Mouse (Mus musculus) G1E (cell line): ENCODE results near the gene Cd38. TPM values are rescaled to one million over a fixed set of nuclear protein-coding genes. Genes with fewer than 3 reads are reported as not detected.

ENCODE experiments used
- ATAC-seq: 2 replicates; pipeline ENCODE4 v1.8.0; 2016; ENCODE audit warnings: mild to moderate bottlenecking; ENCODE audit not compliant: insufficient number of reproducible peaks, poor library complexity, low FRiP score, severe bottlenecking; ENCODE audit errors: extremely low read depth
- DNase-seq: peaks from one replicate; pipeline ENCODE4 v3.0.0; 2012; ENCODE audit warnings: low spot score
- H3K27me3 ChIP-seq: 2 replicates; pipeline ENCODE4 v1.6.1; 2012; ENCODE audit warnings: mild to moderate bottlenecking, low read length, inconsistent platforms; ENCODE audit not compliant: insufficient read depth
- H3K36me3 ChIP-seq: replicated peaks from 2 replicates; pipeline ENCODE3; 2012; ENCODE audit warnings: mild to moderate bottlenecking, inconsistent platforms
- H3K4me1 ChIP-seq: 2 replicates; pipeline ENCODE4 v1.6.1; 2012; ENCODE audit warnings: low read depth, low read length, inconsistent platforms, mixed read lengths; ENCODE audit not compliant: insufficient read depth
- H3K4me3 ChIP-seq: 2 replicates; pipeline ENCODE4 v1.5.1; 2012; ENCODE audit warnings: low read depth, mild to moderate bottlenecking, inconsistent platforms, low read length, moderate library complexity, mixed read lengths
- H3K9me3 ChIP-seq: replicated peaks from 2 replicates; pipeline ENCODE4 v1.6.1; 2012; ENCODE audit warnings: inconsistent platforms
- CTCF ChIP-seq: IDR thresholded peaks from 2 replicates; pipeline ENCODE4 v1.5.1; 2012; ENCODE audit warnings: low read depth, low read length, inconsistent platforms, mixed read lengths
- GATA1 ChIP-seq: IDR thresholded peaks from 2 replicates; pipeline ENCODE4 v1.6.1; 2012; ENCODE audit warnings: borderline replicate concordance, low read length, inconsistent platforms, mixed read lengths
- GATA2 ChIP-seq: IDR thresholded peaks from 2 replicates; pipeline ENCODE4 v1.6.1; 2012; ENCODE audit warnings: low read depth, low read length, inconsistent platforms, borderline replicate concordance
- POLR2AphosphoS5 ChIP-seq: IDR thresholded peaks from 2 replicates; pipeline ENCODE4 v1.6.1; 2012; ENCODE audit warnings: low read depth, low read length, inconsistent platforms; ENCODE audit not compliant: insufficient replicate concordance
- TAL1 ChIP-seq: conservative IDR thresholded peaks from 2 replicates; pipeline ENCODE4 v1.6.1; 2012; ENCODE audit warnings: low read depth, low read length, inconsistent platforms, mixed read lengths
- polyA plus RNA-seq: library from polyadenylated mRNA; stranded (reverse); fragments of >175 nt; gene quantifications from 2 replicates; pipeline ENCODE4 v1.2.3, GENCODE M21; 2012
- total RNA-seq, 2 experiments: library from RNA; stranded (forward) in 1 of 2; stranded (reverse) in 1 of 2; fragments of 200-1000 nt in 1 of 2; fragments of >200 nt in 1 of 2; fragmentation: Nextera tagmentation in 1 of 2; gene quantifications; 2 replicates each; pipeline ENCODE4 v1.2.3; 2014 to 2017

Gene Cd38
- total and polyA plus RNA-seq, 3 experiments: 0.05 TPM; not detected in 2

DNA sequence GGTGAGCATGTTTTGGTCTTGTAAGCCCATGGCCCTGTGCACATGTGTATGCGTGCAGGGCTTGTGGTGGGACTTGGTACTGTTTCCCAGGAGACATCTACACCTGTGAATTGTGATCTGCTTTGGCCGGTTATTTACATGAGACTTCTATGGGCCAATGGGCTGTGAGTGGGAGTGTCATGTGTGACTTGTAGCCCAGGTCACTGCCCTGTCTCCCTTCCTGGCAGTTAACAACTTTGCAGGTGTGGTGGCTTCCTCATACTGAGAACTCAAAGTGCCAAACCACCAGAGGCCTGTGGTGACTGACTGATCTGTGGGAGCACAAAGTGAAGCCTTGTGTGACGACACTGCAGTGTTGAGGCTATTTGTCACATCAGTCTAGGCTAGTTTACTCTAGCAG is 43.8 kb upstream of the Cd38 start:
- Histone ChIP-seq H3K4me3 (no peak overlapping the region), H3K4me1 (peaks cover 3% of the 10 kb centered on the region; the same call in 1 of the 2 replicates)
- no peak for ATAC-seq

DNA sequence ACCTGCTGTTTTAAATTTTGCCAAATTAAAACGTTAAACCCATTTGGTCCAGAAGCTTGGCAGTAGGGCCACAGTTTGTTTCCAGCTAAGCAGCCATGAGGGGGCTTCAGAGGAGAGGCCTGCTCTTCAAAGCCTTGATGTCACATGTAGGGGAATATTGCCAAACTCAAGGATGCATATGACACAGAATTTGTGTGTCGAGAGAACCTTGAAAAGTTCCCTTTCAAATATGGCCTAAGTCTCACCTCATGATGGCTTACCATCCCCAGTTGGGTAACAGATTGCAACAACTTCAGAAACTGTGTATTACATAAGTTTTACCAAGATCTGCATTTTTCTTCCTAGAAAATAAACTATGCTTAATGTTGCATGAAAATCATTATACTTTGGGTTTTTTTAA is 41.5 kb upstream of the Cd38 start:
- peaks cover 3% of the 10 kb centered on the region; the same call in 1 of the 2 replicates for H3K27me3 ChIP-seq

More for the DNA sequence above, 43.8 kb upstream of the Cd38 start:
- Histone ChIP-seq H3K36me3 (no peaks in the 10 kb centered on the region), H3K9me3 (no peaks in the 10 kb centered on the region), H3K27me3 (peaks cover 3% of the 10 kb centered on the region; the same call in 1 of the 2 replicates)
- no peak for DNase-seq
- TF ChIP-seq POLR2AphosphoS5 (no peak), TAL1 (no peak), GATA2 (no peak), CTCF (no peak), GATA1 (no peak)

GRCm38 (mm10) chr5:43827366-43827765 is 41.0 kb upstream of the Cd38 start:
- H3K9me3 ChIP-seq: no peaks in the 10 kb centered on the region
- DNase-seq: no peak
- no peak for ATAC-seq
- peaks cover 3% of the 10 kb centered on the region; the same call in 1 of the 2 replicates for H3K4me1 ChIP-seq
- H3K27me3 ChIP-seq: peaks cover 3% of the 10 kb centered on the region; the same call in 1 of the 2 replicates
- no peak overlapping the region for H3K4me3 ChIP-seq
- H3K36me3 ChIP-seq: no peaks in the 10 kb centered on the region
- TF ChIP-seq GATA1 (no peak), CTCF (no peak), GATA2 (no peak), TAL1 (no peak), POLR2AphosphoS5 (no peak)

More for the DNA sequence above, 41.5 kb upstream of the Cd38 start:
- TF ChIP-seq POLR2AphosphoS5: no peak
- no peak for TF ChIP-seq GATA1
- no peak for TF ChIP-seq TAL1
- TF ChIP-seq CTCF: no peak
- no peak for TF ChIP-seq GATA2
- DNase-seq: no peak
- H3K4me3 ChIP-seq: no peak overlapping the region
- ATAC-seq: no peak
- no peaks in the 10 kb centered on the region for H3K9me3 ChIP-seq
- no peaks in the 10 kb centered on the region for H3K36me3 ChIP-seq
- peaks cover 3% of the 10 kb centered on the region; the same call in 1 of the 2 replicates for H3K4me1 ChIP-seq

DNA sequence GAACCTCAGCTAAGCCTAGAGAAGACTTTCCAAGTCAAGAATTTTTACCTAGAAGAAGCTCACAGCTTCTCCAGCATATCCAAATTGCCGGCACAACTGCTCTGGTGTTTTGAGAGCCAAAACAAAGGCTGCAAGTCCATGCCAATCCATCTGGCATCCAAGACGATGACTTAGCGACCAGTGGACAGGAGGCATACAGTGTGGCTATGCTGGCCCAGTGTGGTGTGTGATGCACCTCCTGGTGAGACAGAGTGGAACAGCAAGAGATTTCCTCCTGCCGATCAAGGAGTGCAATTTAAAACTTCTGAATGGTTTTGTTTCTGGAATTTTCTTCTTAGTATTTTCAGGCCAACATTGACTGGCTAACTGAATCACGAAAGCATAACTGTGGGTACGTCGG is 31.8 kb upstream of the Cd38 start:
- no peak for DNase-seq
- no peak for ATAC-seq
- Histone ChIP-seq H3K4me3 (no peak overlapping the region), H3K36me3 (no peaks in the 10 kb centered on the region), H3K9me3 (no peaks in the 10 kb centered on the region), H3K27me3 (peaks cover 8% of the 10 kb centered on the region), H3K4me1 (peaks cover 3% of the 10 kb centered on the region)
- TF ChIP-seq TAL1 (no peak), GATA2 (no peak), GATA1 (no peak), CTCF (no peak), POLR2AphosphoS5 (no peak)

DNA sequence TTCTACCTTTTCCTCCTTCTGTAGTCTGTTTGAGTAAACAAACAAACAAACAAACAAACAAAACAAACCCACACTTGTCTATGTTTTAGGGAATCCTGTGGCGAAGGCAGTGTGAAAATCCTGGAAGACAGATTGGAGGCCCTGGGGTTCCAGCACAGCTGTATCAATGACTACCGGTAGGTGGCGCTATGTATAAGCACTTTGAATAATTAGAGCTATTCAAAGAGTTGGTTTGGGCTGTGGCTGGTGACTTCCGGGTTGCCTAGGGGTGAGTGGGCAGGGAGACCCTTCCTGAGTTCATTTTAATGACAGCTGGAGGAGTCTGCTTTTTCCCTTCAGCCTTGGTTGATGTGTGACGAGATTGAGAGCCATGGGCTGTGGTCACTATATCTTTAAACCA is 31.0 kb upstream of the Cd38 start:
- TF ChIP-seq CTCF (peak; percentile 69), GATA2 (no peak)
- ATAC-seq (no peak), DNase-seq (peak; percentile 17)
- Histone ChIP-seq H3K9me3 (no peaks in the 10 kb centered on the region), H3K36me3 (no peaks in the 10 kb centered on the region), H3K4me1 (peaks cover 8% of the 10 kb centered on the region), H3K4me3 (no peak overlapping the region), H3K27me3 (peaks cover 8% of the 10 kb centered on the region)

DNA sequence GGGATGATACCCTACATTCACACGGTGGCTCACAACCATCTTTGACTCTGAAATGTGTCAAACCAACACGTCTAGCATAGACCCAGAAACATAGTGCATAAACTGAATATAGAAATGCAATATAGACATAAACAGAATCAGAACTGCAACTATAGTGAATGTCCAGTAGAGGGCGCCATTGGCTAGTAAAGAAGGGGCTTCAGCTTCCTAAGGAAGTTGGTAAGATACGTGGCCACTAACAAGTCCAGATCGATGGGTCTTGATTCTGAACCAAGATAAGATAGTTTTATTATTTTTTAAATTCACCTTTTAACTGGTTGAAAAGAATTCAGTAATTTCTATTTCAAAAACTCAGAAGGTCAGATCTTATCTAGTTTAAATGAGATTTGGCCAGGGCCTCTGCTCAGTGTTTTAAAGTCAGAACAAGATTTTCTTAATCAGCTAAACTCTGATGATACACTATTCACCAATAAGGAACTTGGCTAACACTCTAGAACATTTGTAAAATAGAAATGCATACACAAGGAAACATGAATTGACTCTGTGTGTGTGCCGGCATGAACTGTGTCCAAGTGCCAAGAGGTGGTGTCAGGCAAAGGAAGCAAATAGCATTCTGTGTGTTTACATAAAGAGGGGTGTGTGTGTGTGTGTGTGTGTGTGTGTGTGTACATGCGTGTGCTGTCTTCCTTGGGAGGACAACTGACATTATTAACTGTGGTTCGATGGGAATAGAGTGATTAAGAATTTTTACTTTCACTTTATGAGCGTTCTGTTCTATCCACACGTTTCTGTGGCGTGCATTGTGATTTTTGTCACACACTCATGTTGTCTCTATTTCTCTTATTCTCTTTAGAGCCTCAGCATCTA is 27.0 kb upstream of the Cd38 start:
- Histone ChIP-seq H3K4me3 (peak overlapping the region; percentile 57; the same call in 1 of the 2 replicates), H3K4me1 (peaks cover 11% of the 10 kb centered on the region), H3K36me3 (no peaks in the 10 kb centered on the region), H3K27me3 (peaks cover 8% of the 10 kb centered on the region), H3K9me3 (peaks cover 4% of the 10 kb centered on the region; the same call in 1 of the 2 replicates)
- TF ChIP-seq POLR2AphosphoS5: no peak
- peak; percentile 77 for TF ChIP-seq CTCF
- DNase-seq (peak; percentile 28), ATAC-seq (peak; percentile 45; the same call in 1 of the 2 replicates)
